Mouse (Mus musculus): ENCODE results near the gene Gm49510. TPM values are rescaled to one million over a fixed set of nuclear protein-coding genes. Genes with fewer than 3 reads are reported as not detected.

The Gm49510 gene
- polyA plus RNA-seq, 1 experiment from 2014 or later: 0.21 TPM

DNA sequence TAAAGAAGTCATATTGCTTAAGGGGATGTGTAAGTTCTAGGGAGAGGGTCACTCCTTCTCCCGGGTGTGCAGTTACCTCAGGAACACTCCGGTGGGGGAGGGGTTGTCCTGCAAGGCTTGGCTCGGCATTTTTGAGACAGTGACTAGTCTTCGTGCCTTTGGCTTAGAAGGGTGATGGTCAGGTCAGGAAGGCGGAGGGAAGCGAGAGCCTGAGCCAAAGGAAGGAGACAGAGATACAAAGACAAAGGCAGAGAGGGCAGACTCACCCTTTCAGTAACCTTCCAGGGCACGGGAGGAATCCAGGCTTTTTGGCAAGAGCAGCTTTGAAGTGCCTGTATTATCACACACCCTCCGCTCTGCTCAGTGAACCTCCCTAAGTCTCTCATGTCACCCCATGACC is 25.7 kb downstream of the Gm49510 start:
- WGBS: 54% methylated on average over 8 of the region's 8 CpGs
- no peak for TF ChIP-seq CTCF (IDR thresholded peaks at IDR 0.05; ENCODE audit: low read depth)
- H3K9ac ChIP-seq (ENCODE audit: low read depth, low read length): no peak overlapping the region
- ATAC-seq: no peak
- no peak overlapping the region for H3K4me3 ChIP-seq (ENCODE audit: low read depth, low read length)
- peak overlapping the region; percentile 58; the same call in 1 of the 2 replicates for H3K27ac ChIP-seq (ENCODE audit: low read depth, low read length)
- no peaks in the 10 kb centered on the region for H3K9me3 ChIP-seq (ENCODE audit: control insufficient read depth)
- H3K36me3 ChIP-seq (ENCODE audit: control insufficient read depth, insufficient read depth): peaks cover 6% of the 10 kb centered on the region; the same call in 1 of the 2 replicates
- H3K4me1 ChIP-seq (replicated peaks; ENCODE audit: control insufficient read depth, insufficient read depth, low read length): peaks cover 6% of the 10 kb centered on the region; the same call in 1 of the 2 replicates
- no peak overlapping the region for H3K4me2 ChIP-seq (replicated peaks; ENCODE audit: low read depth)
- H3K27me3 ChIP-seq (replicated peaks; ENCODE audit: control insufficient read depth, insufficient read depth, low read length): no peaks in the 10 kb centered on the region

DNA sequence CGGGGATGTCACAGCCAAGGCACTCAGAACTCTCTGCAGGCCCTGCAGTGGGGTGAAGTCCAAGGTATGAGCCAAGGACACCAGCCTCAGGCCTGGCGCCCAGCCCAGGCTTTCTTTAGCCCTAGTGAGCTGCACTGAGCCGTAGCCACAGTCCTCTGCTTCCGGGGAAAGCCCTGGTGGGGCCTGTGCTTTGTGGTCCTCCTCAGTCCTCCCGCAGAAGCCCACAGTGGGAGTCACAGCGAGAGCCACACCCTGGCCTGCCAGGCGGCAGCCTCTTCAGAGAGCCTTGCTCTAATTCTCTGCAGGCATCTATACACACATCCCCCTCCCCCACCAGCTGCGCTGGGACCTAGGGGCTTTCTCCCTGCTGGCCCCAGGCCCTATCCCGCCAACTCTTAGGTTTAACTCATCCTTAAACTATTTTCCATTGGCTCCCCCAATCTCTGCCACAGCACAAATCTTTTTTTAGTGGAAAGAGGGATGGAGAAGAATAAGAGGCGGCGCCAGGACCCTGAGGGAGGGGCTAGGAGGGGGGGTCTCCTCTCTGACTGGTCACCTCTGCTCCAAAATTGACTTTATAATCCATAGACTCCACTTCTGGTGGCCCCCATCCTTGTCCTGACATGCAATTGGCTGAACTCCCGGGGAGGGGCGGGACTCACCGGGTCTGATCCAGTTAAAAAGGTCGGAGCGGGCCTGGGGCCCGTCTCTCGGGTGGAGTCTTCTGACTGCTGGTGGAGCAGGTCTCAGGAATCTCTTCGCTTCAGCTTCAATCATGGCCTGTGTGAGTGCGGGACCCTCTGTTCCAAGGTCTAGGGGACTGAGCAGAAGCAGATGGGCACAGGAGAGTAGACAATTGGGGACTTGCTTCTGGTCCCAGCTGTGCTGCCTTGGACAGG is 26.8 kb downstream of the Gm49510 start, which contains the start of gene Lgals1:
Gene Lgals1 (plus strand): TSS at position 705 of the 899 bp plus-strand sequence.
- peak within 1 kb of the TSS; percentile 40 for H3K9ac ChIP-seq (ENCODE audit: low read depth, low read length)
- no peaks in the 10 kb centered on the region for H3K27me3 ChIP-seq (replicated peaks; ENCODE audit: control insufficient read depth, insufficient read depth, low read length)
- H3K4me3 ChIP-seq (ENCODE audit: low read depth, low read length): peak within 1 kb of the TSS; percentile 41
- peaks cover 8% of the 10 kb centered on the region; the same call in 1 of the 2 replicates for H3K36me3 ChIP-seq (ENCODE audit: control insufficient read depth, insufficient read depth)
- H3K27ac ChIP-seq (ENCODE audit: low read depth, low read length): peak within 1 kb of the TSS; percentile 58
- H3K4me1 ChIP-seq (replicated peaks; ENCODE audit: control insufficient read depth, insufficient read depth, low read length): peaks cover 6% of the 10 kb centered on the region; the same call in 1 of the 2 replicates
- 12% methylated on average over 20 of the region's 20 CpGs for WGBS
- H3K9me3 ChIP-seq (ENCODE audit: control insufficient read depth): no peaks in the 10 kb centered on the region
- ATAC-seq: peak; percentile 43
- no peak for TF ChIP-seq CTCF (IDR thresholded peaks at IDR 0.05; ENCODE audit: low read depth)
- H3K4me2 ChIP-seq (replicated peaks; ENCODE audit: low read depth): peak within 1 kb of the TSS; percentile 67

DNA sequence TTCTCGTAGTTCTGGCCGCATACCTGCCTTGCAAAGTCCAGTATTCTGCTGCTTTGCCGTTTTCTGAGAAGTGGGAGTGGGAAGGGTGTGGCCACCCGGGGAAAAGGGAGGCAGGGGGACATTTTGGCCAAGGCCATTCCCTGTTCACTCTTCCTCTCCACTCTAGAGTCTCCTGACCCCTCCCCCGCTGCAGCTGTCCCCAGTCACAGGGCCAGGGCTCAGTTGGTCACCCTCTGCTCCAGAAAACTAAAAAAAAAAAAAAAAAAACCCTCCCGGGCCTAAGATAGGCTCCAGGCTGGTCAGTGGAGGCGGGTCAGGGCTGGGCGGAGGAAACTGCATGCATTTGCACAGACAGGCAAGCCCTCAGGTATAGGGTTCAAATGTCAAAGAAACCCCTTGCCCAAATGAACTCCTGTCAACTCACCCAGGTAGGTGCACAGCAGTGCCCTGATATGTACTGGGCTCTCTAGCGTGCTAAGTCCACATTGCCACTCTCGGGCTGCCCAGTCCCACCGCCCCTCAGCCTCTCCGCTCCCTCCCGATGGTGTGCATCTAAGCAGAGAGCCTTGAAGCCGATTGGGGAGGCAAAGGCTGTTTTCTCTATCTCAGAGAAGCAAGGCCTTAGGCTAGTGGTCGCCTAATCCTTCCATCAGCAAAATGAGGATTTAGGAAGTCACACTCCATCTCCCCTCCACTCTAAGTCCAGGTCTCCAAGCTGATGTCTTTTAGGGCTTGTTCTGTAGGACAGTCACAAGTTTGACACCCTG is 27.7 kb downstream of the Gm49510 start:
- no peaks in the 10 kb centered on the region for H3K27me3 ChIP-seq (replicated peaks; ENCODE audit: control insufficient read depth, insufficient read depth, low read length)
- no peak for ATAC-seq

DNA sequence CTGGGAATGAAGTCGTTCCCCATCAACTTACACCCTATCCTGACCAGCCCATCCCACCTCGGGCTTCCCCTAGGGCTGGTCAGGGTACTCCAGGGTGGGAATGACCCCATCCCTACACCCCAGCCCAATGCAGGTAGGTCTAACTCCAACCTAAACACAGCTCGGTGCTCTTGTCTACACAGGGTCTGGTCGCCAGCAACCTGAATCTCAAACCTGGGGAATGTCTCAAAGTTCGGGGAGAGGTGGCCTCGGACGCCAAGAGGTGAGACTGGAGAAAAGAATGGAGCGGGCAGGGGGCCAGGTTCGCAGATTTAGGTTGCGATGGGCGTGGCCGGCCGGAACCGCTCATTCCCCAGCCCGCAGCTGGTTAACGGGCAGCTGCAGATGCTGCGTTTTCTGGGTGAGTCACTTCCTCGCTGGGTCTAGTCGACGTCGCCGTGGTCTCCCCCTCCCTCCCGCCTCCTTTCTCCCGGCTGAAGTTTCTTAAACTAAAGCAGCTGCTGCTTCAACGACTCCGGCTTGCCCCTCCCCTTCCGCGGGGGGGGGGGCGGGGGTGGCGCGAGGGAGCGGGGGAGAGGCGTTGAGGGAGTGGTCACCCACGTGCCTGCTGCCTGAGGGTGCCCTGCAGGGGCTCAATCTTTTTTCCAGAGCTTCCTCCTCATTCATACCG is 28.5 kb downstream of the Gm49510 start:
- peak; percentile 23 for ATAC-seq
- Histone ChIP-seq H3K9me3 (ENCODE audit: control insufficient read depth) (no peaks in the 10 kb centered on the region), H3K4me3 (ENCODE audit: low read depth, low read length) (peak overlapping the region; percentile 41), H3K9ac (ENCODE audit: low read depth, low read length) (peak overlapping the region; percentile 40; the same call in 1 of the 2 replicates), H3K36me3 (ENCODE audit: control insufficient read depth, insufficient read depth) (peaks cover 8% of the 10 kb centered on the region; the same call in 1 of the 2 replicates), H3K27me3 (replicated peaks; ENCODE audit: control insufficient read depth, insufficient read depth, low read length) (no peaks in the 10 kb centered on the region), H3K4me2 (replicated peaks; ENCODE audit: low read depth) (peak overlapping the region; percentile 67), H3K4me1 (replicated peaks; ENCODE audit: control insufficient read depth, insufficient read depth, low read length) (peaks cover 6% of the 10 kb centered on the region; the same call in 1 of the 2 replicates), H3K27ac (ENCODE audit: low read depth, low read length) (peak overlapping the region; percentile 46)
- 2% methylated on average over 29 of the region's 35 CpGs for WGBS
- TF ChIP-seq CTCF (IDR thresholded peaks at IDR 0.05; ENCODE audit: low read depth): no peak

More for the DNA sequence above, 27.7 kb downstream of the Gm49510 start:
- peak overlapping the region; percentile 40 for H3K9ac ChIP-seq (ENCODE audit: low read depth, low read length)
- peaks cover 6% of the 10 kb centered on the region; the same call in 1 of the 2 replicates for H3K4me1 ChIP-seq (replicated peaks; ENCODE audit: control insufficient read depth, insufficient read depth, low read length)
- 24% methylated on average over 15 of the region's 15 CpGs for WGBS
- H3K27ac ChIP-seq (ENCODE audit: low read depth, low read length): peak overlapping the region; percentile 46
- TF ChIP-seq CTCF (IDR thresholded peaks at IDR 0.05; ENCODE audit: low read depth): no peak
- H3K36me3 ChIP-seq (ENCODE audit: control insufficient read depth, insufficient read depth): peaks cover 8% of the 10 kb centered on the region; the same call in 1 of the 2 replicates
- H3K9me3 ChIP-seq (ENCODE audit: control insufficient read depth): no peaks in the 10 kb centered on the region
- H3K4me2 ChIP-seq (replicated peaks; ENCODE audit: low read depth): peak overlapping the region; percentile 67
- H3K4me3 ChIP-seq (ENCODE audit: low read depth, low read length): peak overlapping the region; percentile 41

DNA sequence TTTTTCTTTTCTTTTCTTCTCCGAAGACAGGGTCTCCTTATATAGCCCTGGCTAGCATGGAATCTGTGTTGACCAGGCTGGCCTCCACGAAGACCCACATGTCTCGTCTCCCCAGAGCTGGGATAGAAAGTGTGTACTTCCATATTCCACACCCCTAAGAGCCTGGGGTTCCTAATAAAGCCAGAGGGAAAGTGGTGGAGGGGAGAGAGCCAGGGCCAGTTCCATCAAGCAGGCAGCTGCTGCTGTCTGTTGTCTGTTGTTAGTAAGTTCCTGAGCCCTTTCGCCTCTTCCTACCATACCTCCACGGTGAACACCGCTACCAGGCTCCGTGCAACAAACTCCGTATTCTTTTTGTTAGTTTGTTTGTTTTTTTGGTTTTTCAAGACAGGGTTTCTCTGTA is 29.1 kb downstream of the Gm49510 start:
- Histone ChIP-seq H3K4me1 (replicated peaks; ENCODE audit: control insufficient read depth, insufficient read depth, low read length) (peaks cover 6% of the 10 kb centered on the region; the same call in 1 of the 2 replicates), H3K27ac (ENCODE audit: low read depth, low read length) (no peak overlapping the region), H3K9ac (ENCODE audit: low read depth, low read length) (no peak overlapping the region), H3K9me3 (ENCODE audit: control insufficient read depth) (no peaks in the 10 kb centered on the region), H3K4me2 (replicated peaks; ENCODE audit: low read depth) (peak overlapping the region; percentile 67), H3K36me3 (ENCODE audit: control insufficient read depth, insufficient read depth) (peaks cover 8% of the 10 kb centered on the region; the same call in 1 of the 2 replicates), H3K27me3 (replicated peaks; ENCODE audit: control insufficient read depth, insufficient read depth, low read length) (no peaks in the 10 kb centered on the region), H3K4me3 (ENCODE audit: low read depth, low read length) (no peak overlapping the region)
- ATAC-seq: no peak
- WGBS: 51% methylated on average over 8 of the region's 8 CpGs
- no peak for TF ChIP-seq CTCF (IDR thresholded peaks at IDR 0.05; ENCODE audit: low read depth)
